Mouse (Mus musculus) heart, postnatal 4 days (tissue): ENCODE measurements around the gene Gabrg3. TPM values are rescaled to one million over a fixed set of nuclear protein-coding genes. Genes with fewer than 3 reads are reported as not detected.
"Not testable (repeated sequence)": the region's sequence is repeated elsewhere in the genome, so short reads cannot be mapped to it uniquely, and the experiment has no call there.

Source experiments
- DNase-seq: peaks from one replicate; pipeline ENCODE4 v3.0.0; 2021
- total RNA-seq, 2 experiments: library from RNA; stranded (reverse); gene quantifications; 2 replicates each; pipeline ENCODE4 v1.2.3; 2021

Gabrg3 gene
- total RNA-seq, 2 experiments from 2014 or later: 0.23 to 0.48 TPM

- peak; percentile 11 for DNase-seq
These were observed 75.0 kb downstream of the Gabrg3 start for GRCm38 (mm10) chr7:57312018-57312417.

- DNase-seq: no peak
These were observed 79.7 kb downstream of the Gabrg3 start for GRCm38 (mm10) chr7:57307337-57307736.

GRCm38 (mm10) chr7:57296639-57297038 is 90.3 kb downstream of the Gabrg3 start:
- DNase-seq: no peak

DNA sequence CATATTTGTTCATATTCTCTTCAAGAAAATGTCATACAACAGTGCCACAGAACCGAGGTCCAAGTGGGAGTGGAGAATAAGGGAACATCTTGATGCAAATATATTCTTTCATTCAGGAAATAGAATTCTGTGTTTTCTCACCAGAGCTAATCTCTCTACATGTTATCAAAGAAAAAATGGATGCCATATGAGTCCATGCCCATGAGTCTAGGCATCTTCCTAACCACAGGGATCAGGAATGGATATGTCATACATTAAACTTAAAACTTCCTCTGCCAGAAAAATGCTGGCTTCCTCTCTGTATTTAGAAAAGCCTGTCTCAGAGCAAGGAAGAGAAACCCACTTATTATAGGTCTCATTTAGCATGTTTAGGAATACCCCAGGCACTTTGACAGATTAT is 92.9 kb downstream of the Gabrg3 start:
- DNase-seq: no peak

GRCm38 (mm10) chr7:57293564-57293963 is 93.4 kb downstream of the Gabrg3 start:
- DNase-seq: no peak

- no peak for DNase-seq
These were observed 103.8 kb downstream of the Gabrg3 start for GRCm38 (mm10) chr7:57283186-57283585.

DNA sequence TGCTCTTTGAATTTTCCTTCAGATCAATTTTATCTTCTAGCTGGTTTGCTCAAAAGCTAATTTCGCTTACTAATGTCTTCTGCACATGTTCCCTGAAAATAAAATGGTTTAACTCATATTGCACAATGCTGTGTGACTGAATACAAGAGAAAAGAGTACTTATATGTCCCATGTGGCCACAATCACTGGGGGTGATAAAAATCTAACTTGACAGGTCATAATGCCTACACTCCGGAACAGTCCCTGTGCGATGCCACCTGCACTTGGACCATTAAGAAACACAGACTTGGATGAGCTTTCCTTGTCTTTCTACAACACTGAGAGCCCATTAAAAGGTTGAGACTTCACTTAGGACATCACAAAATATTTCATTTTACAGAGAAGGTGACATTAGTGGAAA is 108.1 kb downstream of the Gabrg3 start:
- DNase-seq: no peak

- no peak for DNase-seq
These were observed 126.8 kb downstream of the Gabrg3 start for GRCm38 (mm10) chr7:57260201-57260600.

GRCm38 (mm10) chr7:57258893-57259574 is 128.0 kb downstream of the Gabrg3 start:
- no peak for DNase-seq

GRCm38 (mm10) chr7:57243981-57244380 is 143.0 kb downstream of the Gabrg3 start:
- DNase-seq: no peak

DNA sequence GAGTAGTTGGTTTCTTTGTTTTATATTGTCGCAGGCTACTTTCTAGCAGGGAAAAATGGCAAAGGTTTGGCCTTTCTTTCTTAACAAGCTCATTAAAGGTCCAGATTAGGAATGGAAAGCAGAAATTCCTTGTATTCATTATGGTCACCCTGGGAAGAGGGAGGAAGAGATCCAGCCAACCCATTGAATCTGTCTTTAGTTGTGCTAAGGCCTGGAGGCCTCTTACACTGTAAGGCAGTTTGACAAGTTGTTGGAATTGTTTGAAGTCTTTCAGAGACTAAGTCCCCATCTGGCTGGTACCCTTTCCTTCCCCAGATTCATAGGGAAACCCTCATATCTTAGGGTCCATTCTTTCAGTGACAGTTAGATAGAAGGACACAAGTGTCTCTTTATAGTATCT is 172.9 kb downstream of the Gabrg3 start:
- DNase-seq: no peak

GRCm38 (mm10) chr7:57186015-57186414 is 201.0 kb downstream of the Gabrg3 start:
- no peak for DNase-seq

- DNase-seq: not testable (repeated sequence)
These were observed 211.0 kb downstream of the Gabrg3 start for GRCm38 (mm10) chr7:57175891-57176545.

DNA sequence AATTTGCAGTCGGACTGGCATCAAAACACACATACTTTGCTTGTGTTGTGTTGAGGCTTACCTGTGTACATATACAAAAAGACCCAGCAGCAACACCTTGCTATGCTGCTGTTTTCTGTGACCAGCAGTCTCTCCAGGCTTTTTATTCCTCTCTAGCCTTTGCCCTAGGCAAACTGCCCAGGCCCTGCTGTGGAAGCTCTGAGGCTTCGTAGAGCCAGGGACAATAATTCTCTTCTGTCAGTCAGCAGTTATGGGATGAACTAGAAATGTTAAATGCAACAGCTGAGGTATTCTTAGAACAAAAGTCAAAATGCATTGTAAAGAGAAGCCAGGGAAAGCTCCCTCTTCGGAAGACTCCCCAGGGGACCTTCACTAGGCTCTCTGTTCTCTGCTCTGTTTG is 220.1 kb downstream of the Gabrg3 start:
- DNase-seq: no peak

GRCm38 (mm10) chr7:57158211-57158610 is 228.8 kb downstream of the Gabrg3 start:
- peak; percentile 17 for DNase-seq

DNA sequence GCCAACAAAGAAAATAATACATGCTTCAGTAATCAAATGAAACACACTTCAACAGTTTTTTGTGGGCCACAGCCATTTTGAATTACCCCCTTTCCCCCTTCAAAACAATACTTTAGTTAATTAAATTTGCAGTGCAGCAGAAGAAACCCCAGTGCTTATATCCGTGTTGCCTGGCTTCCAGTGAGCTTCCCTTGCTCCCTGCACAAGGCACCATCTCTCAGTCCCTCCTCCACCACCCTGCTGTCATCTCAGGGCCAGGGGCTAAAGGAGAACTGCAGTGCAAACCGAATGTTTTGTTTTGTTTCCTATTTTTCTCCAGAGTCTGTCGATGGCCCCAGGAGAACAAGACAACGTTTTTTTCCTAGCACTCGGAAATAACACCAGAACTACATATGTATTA is 233.2 kb downstream of the Gabrg3 start:
- no peak for DNase-seq

DNA sequence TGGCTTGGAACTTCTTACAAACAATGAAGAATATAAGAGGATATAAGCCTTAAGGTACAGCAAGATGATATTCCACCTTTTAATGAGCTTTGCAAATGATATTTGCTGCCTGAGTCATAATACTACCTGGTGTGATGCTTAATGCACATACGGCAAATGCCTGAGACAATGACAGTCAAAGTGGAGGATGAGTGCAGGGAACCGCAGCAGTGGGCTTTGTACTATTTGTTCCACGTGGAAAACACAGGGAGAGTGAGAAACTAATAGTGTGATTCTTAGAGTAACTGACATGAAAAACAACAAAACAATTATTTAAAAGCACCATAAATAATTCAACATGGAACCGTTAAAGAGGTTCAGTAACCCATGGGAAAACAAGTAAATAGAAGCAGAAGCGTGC is 236.2 kb downstream of the Gabrg3 start:
- DNase-seq: no peak

DNA sequence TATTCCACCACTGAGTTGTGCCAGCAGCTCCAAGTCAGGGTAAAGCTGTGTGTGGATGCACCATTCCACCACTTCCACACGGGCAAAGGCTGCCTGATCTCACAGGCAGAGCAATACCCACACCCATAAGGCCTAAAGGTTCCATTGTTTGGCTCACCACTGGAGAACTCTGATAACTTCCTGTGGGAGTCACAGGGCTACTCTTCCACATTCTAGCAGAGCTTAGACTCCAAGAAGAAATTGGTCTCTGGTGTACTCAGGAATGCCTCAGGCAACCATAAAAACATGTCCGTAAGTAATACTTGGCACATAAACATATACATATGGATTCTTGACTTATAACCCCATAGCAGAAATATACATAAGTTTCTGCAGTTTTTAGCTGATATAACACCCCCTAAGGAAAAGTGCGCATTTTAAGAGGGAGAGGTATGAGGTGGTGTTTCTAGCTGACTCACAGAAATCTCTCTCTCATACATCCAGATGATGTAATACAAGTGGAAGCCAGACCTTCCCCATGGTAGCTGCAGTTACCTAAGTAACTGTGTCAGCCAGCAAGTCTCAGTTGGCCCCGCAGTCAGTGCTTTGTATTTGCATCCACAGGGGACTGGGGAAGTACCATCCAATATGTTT is 248.8 kb downstream of the Gabrg3 start:
- DNase-seq: no peak

DNA sequence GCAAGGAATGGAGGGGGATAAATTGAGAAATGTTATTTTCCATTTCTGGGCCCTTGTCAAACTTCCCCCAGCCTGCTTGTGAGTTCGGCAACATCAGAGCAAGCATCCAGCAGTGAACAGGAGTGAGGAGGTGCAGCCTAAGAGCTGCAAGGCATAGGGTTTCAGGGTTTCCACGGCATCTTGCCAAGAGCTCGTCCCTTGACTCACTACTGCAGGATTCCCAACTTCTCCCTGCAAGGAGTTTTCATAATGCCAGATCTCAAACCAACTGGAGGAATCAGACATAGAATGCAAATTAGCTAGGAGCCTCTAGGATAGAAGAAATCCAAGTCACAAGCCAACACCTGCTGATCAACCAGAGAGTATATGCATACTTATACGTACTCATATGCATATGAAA is 254.0 kb downstream of the Gabrg3 start:
- DNase-seq: no peak

DNA sequence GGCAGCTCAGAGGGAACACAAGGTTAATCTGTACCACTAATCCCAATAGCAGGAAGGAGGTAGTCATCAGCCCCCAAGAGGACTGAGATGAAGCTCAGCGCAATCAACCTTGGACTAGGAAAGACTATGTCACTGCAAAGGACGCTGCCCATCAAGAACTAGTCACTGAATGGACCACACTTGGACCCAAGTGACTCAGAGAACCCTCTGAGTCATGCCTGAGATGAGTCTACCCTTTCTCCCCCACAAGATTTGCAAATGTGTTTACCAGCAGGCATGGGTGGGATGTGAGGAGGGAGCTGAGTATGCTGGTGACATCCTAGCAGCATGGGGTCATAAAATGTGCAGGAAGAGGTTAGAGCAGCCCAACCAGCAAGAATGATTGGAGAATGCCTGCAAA is 254.5 kb downstream of the Gabrg3 start:
- DNase-seq: no peak

DNA sequence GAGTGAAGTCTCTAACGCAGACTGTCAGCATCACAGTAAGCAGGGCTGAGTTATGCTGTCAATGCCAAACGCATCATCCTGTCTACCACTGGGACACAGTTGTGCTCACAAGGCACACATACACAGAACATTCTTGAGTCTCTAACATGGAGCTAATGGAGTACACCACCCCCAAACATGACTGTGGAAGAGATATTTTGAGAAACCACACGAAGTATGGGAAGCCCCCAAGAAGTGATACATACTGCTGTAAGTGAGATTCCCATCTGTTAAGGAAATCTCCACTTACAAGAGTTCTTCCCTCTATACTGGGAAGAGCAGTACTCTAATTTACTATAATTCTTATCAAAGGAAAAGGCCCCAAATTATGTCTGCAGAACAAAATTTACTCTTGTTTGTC is 286.9 kb downstream of the Gabrg3 start:
- no peak for DNase-seq

- no peak for DNase-seq
These were observed 304.9 kb downstream of the Gabrg3 start for GRCm38 (mm10) chr7:57082071-57082470.

DNA sequence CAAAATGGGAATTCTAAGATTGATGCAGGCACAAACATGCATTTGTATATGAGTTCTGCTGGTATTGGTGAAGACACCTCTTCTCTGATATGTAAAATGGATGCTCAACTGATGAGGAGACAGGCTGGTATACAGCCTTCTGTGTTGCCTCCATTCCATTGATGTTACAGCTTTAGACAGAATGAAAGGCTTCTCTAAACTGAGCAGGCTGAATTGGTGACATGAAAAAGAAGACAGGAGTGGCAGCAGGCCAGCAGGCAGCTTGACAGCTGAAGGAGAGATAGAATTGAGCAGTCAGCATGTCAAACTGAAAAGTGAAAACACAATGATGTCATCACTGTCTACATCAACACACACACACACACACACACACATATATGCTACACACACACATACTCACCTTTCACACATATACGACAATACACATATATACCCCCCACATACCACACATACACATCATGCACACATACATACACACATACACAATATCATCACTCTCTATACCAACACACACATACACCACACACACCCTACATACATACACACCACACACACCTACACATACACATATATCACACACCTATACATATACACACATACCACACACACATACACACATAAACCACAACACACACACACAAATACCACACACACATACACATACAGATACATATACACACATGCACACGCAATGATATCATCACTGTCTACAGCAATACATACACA is 315.4 kb downstream of the Gabrg3 start:
- DNase-seq: no peak
